Mouse (Mus musculus): ENCODE results near the gene Sost.

Sost gene

DNA sequence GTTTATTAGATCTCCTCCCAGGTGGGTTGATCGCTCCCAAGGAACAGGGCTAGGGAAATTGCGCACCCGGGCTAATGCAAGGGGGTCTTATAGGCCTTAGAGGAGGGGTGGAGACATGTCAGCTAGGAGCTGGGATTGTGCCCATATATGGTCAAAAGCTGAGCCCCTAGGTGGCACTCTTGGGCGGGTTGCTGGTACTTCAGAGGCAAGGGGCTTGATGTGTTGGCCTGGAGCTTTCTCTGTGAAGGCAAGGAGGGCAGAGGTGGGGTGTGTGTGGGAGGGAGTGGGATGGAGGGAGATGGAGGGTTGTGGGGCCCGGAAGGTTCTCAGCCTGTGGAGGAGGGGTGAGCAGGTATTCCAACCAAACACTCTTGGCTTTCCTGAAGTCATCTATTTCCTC, 20.3 kb downstream of the Sost start:
- no peak for DNase-seq (ENCODE audit: low spot score in 2 of 2)

- no peak for DNase-seq (ENCODE audit: low spot score in 2 of 2)
Measured at GRCm38 (mm10) chr11:101943055-101943454, 23.8 kb downstream of the Sost start.

GRCm38 (mm10) chr11:101937108-101937507, 29.7 kb downstream of the Sost start:
- no peak for DNase-seq (ENCODE audit: low spot score in 2 of 2)

- no peak for DNase-seq (ENCODE audit: low spot score in 2 of 2)
Measured at GRCm38 (mm10) chr11:101936421-101936820, 30.4 kb downstream of the Sost start.

- DNase-seq (ENCODE audit: low spot score in 2 of 2): no peak
Measured at GRCm38 (mm10) chr11:101935743-101936142, 31.1 kb downstream of the Sost start.

- no peak for DNase-seq (ENCODE audit: low spot score in 2 of 2)
Measured at GRCm38 (mm10) chr11:101931978-101932377, 34.8 kb downstream of the Sost start.

GRCm38 (mm10) chr11:101928030-101928762, 38.6 kb downstream of the Sost start:
- DNase-seq (ENCODE audit: low spot score in 2 of 2): no peak

GRCm38 (mm10) chr11:101926951-101927589, 39.7 kb downstream of the Sost start:
- DNase-seq (ENCODE audit: low spot score in 2 of 2): no peak

GRCm38 (mm10) chr11:101925636-101926035, 41.2 kb downstream of the Sost start:
- DNase-seq (ENCODE audit: low spot score in 2 of 2): no peak

DNA sequence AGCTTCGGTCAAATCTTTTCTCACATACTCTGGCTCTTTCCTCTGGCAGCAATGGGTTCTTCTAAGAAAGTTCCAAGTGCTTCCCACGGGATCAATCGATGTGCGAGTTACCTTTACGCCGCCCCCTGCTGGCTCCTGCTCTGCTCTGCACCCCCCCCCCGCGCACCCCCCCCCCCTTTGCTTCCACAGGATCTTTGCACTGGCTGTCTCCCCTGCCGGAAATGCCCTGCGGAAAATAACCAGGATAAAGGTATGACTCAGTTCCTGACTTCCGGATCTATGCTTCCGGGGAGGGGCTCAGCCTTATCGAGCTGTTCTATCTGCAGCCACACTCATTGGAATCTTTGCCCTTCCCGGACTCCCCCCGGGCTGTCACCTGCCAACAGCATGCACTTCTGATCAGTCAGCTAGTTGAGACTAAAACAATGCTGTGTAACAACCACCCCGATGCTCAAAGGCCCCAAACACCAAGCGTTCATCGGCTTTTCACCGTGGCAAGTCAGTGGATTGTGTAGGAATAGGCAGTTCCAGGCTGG, 42.3 kb downstream of the Sost start:
- no peak for DNase-seq (ENCODE audit: low spot score in 2 of 2)

DNA sequence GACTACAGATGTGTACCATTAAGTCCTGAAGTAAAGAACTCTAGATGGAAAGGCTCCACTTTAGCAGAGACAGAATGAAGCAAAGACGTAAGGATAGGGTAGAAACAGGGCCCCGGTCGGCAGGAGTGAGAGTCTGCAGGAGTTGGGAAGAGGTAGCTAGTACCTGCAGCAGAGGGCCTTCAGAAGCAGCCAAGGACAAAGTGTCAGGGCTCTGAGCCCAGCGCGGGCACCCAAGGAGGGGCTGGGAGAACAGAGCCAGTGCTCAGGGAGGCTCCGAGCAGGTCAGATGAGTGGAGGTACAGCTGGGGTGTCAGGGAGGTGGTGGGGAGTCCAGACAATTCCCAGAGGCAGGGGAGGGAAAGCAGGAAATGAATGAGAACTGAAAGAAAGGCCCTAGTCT, 42.8 kb downstream of the Sost start:
- no peak for DNase-seq (ENCODE audit: low spot score in 2 of 2)

DNA sequence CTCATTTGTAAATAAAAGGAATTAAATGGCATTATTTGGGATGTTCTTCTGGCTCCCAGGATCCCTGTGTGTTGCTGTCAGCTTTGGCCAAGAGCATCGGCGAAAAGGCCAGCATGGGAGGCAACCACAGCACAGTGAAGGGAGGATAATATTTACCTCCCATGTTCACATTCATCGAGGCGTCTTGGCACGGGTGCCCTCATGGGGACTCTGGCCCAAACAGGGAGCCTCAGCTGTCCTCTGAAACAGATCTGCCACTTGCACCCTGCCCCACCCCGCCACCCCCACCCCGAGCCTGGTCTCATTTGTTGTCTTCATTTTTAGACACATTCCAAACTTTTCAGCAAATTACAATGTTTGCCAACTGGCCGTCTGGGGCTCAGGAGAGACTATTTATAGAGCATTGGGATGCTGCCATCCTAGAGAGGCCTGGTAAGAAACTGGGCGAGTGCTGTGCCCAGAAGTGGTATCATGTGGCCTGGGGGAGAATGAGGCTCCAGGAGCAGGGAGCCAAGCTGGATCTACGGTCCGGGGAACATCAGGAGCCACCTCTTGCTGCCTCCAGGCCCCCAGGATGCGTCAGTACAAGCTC, 45.4 kb downstream of the Sost start:
- no peak for DNase-seq (ENCODE audit: low spot score in 2 of 2)

DNA sequence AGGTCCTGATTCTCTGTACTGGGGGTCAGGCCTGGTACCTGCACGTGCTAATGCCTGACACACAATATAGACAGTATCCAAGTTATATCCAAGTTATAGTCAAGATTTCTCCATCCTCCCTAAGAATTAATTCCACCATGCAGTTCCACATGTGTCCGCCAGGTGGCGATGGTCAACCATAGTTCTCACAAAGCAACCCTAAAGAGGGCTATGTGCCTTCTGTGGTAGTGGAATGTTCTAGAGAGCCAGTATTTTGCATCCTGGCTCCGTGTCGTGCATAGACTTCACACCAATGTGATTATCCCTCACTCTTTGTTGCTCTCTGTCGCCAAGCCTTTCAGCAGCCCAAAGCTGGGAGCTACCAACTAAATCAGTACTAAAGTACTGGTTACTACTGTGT, 47.2 kb downstream of the Sost start:
- peak; percentile 42 to 91 for DNase-seq (ENCODE audit: low spot score in 2 of 2)

DNA sequence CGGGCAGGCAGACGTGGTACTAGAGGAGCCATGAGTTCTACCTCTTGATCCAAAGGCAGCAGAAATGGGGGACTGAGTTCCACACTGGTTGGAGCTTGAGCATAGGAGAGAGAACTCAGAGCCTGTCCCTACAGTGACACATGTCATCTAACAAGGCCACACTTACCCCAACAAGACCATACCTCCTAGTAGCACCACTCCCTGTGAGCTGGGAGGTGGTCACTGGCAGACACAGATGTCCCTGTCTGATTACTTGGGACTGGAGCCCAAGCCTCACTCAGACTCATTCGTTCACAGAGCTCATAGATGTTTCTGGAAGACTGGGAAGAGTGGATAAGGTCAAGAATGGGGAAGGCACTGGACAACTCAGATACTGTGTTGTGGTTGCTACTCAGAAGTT, 48.2 kb downstream of the Sost start:
- DNase-seq (ENCODE audit: low spot score in 2 of 2): no peak

DNA sequence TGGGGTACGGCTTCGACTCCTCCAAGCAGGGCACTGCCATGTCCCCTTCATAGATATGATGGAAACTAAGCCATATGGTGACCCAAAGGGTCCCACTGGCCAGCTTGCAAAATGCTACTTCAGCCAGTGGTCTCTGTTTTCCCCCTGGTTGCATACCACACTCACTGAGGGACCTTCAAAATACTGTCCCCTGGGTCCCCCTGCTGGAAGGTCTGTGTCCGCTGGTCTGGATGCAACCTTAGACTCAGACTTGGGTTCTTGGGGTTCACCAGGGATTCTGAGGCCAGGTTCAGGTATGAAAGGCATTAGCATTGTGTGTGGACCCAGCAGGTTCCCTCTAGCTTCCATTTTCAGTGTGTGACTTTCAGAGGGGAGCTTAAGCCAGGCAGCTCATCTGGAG, 50.0 kb downstream of the Sost start:
- DNase-seq (ENCODE audit: low spot score in 2 of 2): no peak

DNA sequence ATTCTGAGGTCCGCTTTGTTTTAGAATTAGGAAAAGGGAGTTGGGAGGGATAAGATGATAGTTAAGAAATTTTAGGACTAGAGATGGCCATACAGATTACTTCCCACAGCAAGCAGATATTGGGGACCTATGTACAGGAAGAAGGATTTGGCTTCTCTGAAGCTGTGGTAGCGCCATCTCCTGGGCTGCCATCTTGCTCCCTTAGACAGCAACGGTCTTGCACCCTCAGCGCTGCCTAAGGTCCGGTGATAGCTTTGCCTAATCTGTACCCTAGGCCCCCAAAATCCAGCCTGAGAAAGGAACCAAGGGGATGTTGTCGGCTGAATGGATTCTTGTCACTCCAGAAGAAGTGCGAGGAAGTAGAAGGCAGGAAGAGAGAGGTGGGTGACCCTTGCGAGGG, 53.2 kb downstream of the Sost start:
- no peak for DNase-seq (ENCODE audit: low spot score in 2 of 2)
